Mouse (Mus musculus): Measurements from ENCODE around the gene Ltbp1. TPM values are rescaled to one million over a fixed set of nuclear protein-coding genes. Genes with fewer than 3 reads are reported as not detected.

Ltbp1 gene
- polyA plus RNA-seq, 2 experiments = 83.3 to 104 TPM

DNA sequence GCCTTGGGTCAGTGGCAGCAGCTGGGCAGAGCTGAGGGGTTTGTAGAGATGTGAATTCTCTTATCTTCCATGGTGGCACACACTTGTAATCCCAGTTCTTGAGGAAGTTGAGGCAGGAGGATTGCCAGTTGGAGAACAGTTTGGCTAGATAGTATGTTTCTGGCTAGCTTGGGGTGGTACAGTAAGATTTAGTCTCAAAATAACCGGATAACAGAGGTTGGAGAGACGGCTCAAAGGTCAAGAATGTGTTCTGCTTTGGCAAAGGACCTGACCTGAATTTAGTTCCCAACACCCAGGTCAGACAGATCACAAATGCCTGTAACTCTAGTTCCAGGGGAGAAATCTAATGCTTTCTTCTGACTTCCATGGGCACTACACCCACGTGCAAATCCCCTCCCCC lies 15.3 kb downstream of the Ltbp1 start:
- no peak for TF ChIP-seq POLR2A (IDR thresholded peaks at IDR 0.05; ENCODE audit: borderline replicate concordance, extremely low read depth, insufficient read depth, insufficient read length)

DNA sequence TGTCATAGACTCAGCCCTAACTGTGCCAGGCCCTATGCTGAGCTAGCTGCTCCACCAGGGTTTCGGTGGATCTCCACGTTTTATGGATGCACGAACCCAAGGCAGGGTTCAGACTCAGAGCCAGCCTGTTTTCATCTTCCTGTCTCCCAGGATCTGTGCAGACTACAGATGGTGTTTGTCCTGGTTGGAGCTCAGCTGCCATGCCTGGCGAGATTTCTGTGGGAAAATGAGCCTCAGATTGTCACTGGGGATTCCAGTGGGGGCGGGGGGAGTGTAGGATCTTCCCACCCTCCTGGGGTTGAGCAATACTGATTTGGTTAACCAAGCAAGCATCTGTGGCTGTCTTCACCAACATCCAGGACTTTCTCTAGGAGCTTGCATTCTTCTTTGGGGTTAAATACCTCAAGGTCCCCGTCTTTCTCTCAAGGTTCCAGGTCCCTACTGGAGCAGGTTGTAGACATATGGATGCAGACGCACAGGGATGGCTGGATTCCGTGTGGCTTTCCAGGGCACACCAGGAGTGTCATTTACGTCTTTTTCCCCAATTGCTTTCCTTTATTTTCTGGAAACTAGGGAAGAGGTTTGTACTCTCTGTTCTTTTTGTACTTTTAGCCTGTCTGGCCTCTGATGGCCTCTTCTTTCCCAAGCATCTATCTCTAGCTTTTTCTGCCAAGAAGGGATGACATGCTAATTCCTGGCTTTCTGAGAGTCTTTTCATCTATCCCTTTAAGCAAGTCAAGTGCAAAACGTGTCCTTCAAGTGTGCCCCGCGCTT lies 22.2 kb downstream of the Ltbp1 start:
- DNase-seq (ENCODE audit: low spot score) (no peak), ATAC-seq (ENCODE audit: low FRiP score, low read depth) (no peak)
- Histone ChIP-seq H3K36me3 (ENCODE audit: control insufficient read depth, insufficient read depth, low read length) (peaks cover 15% of the 10 kb centered on the region), H3K9me3 (ENCODE audit: control insufficient read depth, low read length) (no peaks in the 10 kb centered on the region), H3K27me3 (ENCODE audit: control insufficient read depth, insufficient read depth, low read length) (no peaks in the 10 kb centered on the region), H3K9ac (ENCODE audit: low read depth, low read length, severe bottlenecking) (no peak overlapping the region), H3K4me2 (replicated peaks; ENCODE audit: low read depth, low read length, severe bottlenecking) (no peak overlapping the region), H3K27ac (replicated peaks; ENCODE audit: low read depth, low read length) (no peak overlapping the region), H3K4me1 (ENCODE audit: control insufficient read depth, insufficient read depth, low read length) (no peaks in the 10 kb centered on the region), H3K4me3 (replicated peaks; ENCODE audit: low read length) (no peak overlapping the region)
- WGBS = 76% methylated on average over 12 of the region's 12 CpGs
- TF ChIP-seq POLR2A (IDR thresholded peaks at IDR 0.05; ENCODE audit: borderline replicate concordance, extremely low read depth, insufficient read depth, insufficient read length) = no peak

More for the DNA sequence above, 15.3 kb downstream of the Ltbp1 start:
- no peak overlapping the region for H3K27ac ChIP-seq (replicated peaks; ENCODE audit: low read depth, low read length)
- no peak overlapping the region for H3K9ac ChIP-seq (ENCODE audit: low read depth, low read length, severe bottlenecking)
- H3K4me3 ChIP-seq (replicated peaks; ENCODE audit: low read length) = no peak overlapping the region
- H3K4me2 ChIP-seq (replicated peaks; ENCODE audit: low read depth, low read length, severe bottlenecking) = no peak overlapping the region
- WGBS = 71% methylated on average over 3 of the region's 3 CpGs
- H3K4me1 ChIP-seq (ENCODE audit: control insufficient read depth, insufficient read depth, low read length) = peaks cover 28% of the 10 kb centered on the region
- H3K9me3 ChIP-seq (ENCODE audit: control insufficient read depth, low read length) = no peaks in the 10 kb centered on the region
- no peaks in the 10 kb centered on the region for H3K27me3 ChIP-seq (ENCODE audit: control insufficient read depth, insufficient read depth, low read length)
- H3K36me3 ChIP-seq (ENCODE audit: control insufficient read depth, insufficient read depth, low read length) = peaks cover 8% of the 10 kb centered on the region
- DNase-seq (ENCODE audit: low spot score) = no peak
- no peak for ATAC-seq (ENCODE audit: low FRiP score, low read depth)

DNA sequence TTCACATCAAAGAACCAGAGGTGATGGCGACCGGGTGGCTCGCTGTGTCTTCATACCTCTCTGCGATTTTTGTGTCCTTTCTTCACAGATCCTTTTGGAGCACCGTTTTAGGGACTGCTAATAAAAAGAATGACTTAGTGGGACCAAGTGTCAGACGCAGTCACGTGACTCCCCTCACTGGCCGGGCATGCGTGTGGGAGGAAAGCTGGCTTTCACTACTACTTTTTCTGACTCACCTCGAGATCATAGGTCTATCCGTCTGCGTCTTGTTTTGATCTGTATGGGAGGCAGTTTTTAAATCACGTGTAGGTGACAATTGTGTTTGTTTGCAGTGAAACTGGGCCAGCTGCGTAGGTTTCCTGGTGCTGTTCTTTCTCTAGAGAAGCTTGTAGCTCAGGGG lies 28.0 kb downstream of the Ltbp1 start:
- Histone ChIP-seq H3K4me2 (replicated peaks; ENCODE audit: low read depth, low read length, severe bottlenecking) (no peak overlapping the region), H3K4me1 (ENCODE audit: control insufficient read depth, insufficient read depth, low read length) (no peaks in the 10 kb centered on the region), H3K27me3 (ENCODE audit: control insufficient read depth, insufficient read depth, low read length) (no peaks in the 10 kb centered on the region), H3K27ac (replicated peaks; ENCODE audit: low read depth, low read length) (no peak overlapping the region), H3K36me3 (ENCODE audit: control insufficient read depth, insufficient read depth, low read length) (peaks cover 10% of the 10 kb centered on the region), H3K9me3 (ENCODE audit: control insufficient read depth, low read length) (no peaks in the 10 kb centered on the region), H3K4me3 (replicated peaks; ENCODE audit: low read length) (no peak overlapping the region), H3K9ac (ENCODE audit: low read depth, low read length, severe bottlenecking) (no peak overlapping the region)
- ATAC-seq (ENCODE audit: low FRiP score, low read depth) = no peak
- TF ChIP-seq POLR2A (IDR thresholded peaks at IDR 0.05; ENCODE audit: borderline replicate concordance, extremely low read depth, insufficient read depth, insufficient read length) = no peak
- DNase-seq (ENCODE audit: low spot score) = no peak
- 79% methylated on average over 14 of the region's 14 CpGs for WGBS

DNA sequence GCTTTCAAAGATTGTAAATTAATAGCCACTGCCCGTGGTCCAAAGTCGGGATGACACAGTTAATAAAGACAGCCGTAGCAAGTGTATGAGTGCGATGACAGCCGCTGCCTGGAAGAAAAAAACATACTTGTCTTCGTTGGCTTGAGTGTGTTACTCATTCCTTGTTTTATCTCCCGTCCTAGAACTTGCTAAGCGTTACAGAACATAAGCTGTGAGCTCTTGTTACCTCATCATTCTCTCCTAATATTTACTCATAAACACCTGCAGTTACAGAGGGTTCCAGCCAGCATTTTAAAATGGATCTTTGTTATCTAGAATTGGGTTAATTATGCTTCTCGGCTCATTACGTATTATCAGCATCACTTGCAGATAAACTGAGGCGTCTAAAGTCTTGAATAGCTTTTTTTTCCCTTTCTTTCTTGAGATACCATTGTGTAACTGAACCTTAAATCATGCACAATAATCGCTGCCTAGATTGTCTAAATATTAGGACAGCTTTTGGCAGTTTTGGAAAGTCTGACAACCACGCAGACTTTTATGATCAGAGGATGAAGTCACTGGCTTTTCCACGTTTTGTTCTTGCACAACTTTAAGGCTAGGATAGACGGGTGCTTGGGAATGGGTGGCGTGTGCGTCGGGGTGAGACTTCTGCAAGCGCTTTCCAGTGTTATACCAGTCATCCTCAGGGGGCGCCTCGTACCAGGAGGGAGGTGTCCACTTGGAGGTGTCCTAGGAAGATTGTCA lies 28.7 kb downstream of the Ltbp1 start:
- H3K27me3 ChIP-seq (ENCODE audit: control insufficient read depth, insufficient read depth, low read length) = no peaks in the 10 kb centered on the region
- no peak for ATAC-seq (ENCODE audit: low FRiP score, low read depth)
- no peak for TF ChIP-seq POLR2A (IDR thresholded peaks at IDR 0.05; ENCODE audit: borderline replicate concordance, extremely low read depth, insufficient read depth, insufficient read length)
- H3K4me2 ChIP-seq (replicated peaks; ENCODE audit: low read depth, low read length, severe bottlenecking) = no peak overlapping the region
- no peaks in the 10 kb centered on the region for H3K9me3 ChIP-seq (ENCODE audit: control insufficient read depth, low read length)
- H3K4me1 ChIP-seq (ENCODE audit: control insufficient read depth, insufficient read depth, low read length) = no peaks in the 10 kb centered on the region
- 91% methylated on average over 21 of the region's 21 CpGs for WGBS
- no peak overlapping the region for H3K27ac ChIP-seq (replicated peaks; ENCODE audit: low read depth, low read length)
- no peak overlapping the region for H3K4me3 ChIP-seq (replicated peaks; ENCODE audit: low read length)
- peaks cover 10% of the 10 kb centered on the region for H3K36me3 ChIP-seq (ENCODE audit: control insufficient read depth, insufficient read depth, low read length)
- no peak overlapping the region for H3K9ac ChIP-seq (ENCODE audit: low read depth, low read length, severe bottlenecking)
- no peak for DNase-seq (ENCODE audit: low spot score)

DNA sequence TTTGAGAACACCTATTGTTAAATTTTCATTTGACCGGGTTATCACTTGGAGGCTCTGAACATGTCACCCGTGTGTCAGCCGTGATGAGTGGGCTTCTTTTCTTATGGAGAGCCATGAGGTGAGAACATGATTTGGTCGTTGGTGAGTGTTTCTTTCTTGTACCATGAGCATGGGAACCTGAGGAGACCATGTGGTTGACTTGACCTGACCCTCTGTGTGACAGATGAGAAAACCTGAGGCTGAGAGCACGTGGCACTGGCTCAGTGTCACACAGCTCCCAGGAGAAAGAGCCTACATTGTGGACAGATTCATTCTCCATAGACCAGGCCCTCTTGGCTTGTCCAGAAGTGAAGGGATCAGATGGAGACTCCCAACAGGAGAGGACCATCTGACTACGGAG lies 31.5 kb downstream of the Ltbp1 start:
- Histone ChIP-seq H3K27ac (replicated peaks; ENCODE audit: low read depth, low read length) (no peak overlapping the region), H3K9me3 (ENCODE audit: control insufficient read depth, low read length) (no peaks in the 10 kb centered on the region), H3K27me3 (ENCODE audit: control insufficient read depth, insufficient read depth, low read length) (no peaks in the 10 kb centered on the region), H3K36me3 (ENCODE audit: control insufficient read depth, insufficient read depth, low read length) (peaks cover 13% of the 10 kb centered on the region), H3K4me1 (ENCODE audit: control insufficient read depth, insufficient read depth, low read length) (no peaks in the 10 kb centered on the region), H3K4me2 (replicated peaks; ENCODE audit: low read depth, low read length, severe bottlenecking) (no peak overlapping the region), H3K9ac (ENCODE audit: low read depth, low read length, severe bottlenecking) (no peak overlapping the region), H3K4me3 (replicated peaks; ENCODE audit: low read length) (no peak overlapping the region)
- 80% methylated on average over 6 of the region's 6 CpGs for WGBS
- no peak for ATAC-seq (ENCODE audit: low FRiP score, low read depth)
- no peak for TF ChIP-seq POLR2A (IDR thresholded peaks at IDR 0.05; ENCODE audit: borderline replicate concordance, extremely low read depth, insufficient read depth, insufficient read length)
- DNase-seq (ENCODE audit: low spot score) = no peak
